Mouse (Mus musculus) 3T3-L1 (cell line): ENCODE results near the gene Zfhx3.

Experiments
- DNase-seq: peaks from one replicate; pipeline ENCODE4 v3.0.0-alpha.2; 2015; ENCODE audit warnings: low read depth, low spot score

The Zfhx3 gene

GRCm38 (mm10) chr8:108698101-108698660 is 755.7 kb downstream of the Zfhx3 start:
- no peak for DNase-seq

GRCm38 (mm10) chr8:108699011-108699410 is 756.6 kb downstream of the Zfhx3 start:
- no peak for DNase-seq

GRCm38 (mm10) chr8:108699454-108700345 is 757.3 kb downstream of the Zfhx3 start:
- no peak for DNase-seq

GRCm38 (mm10) chr8:108701381-108702175 is 759.1 kb downstream of the Zfhx3 start:
- no peak for DNase-seq

- no peak for DNase-seq
Measured at GRCm38 (mm10) chr8:108702201-108702600, 759.8 kb downstream of the Zfhx3 start.

- DNase-seq, result peak; percentile 25
Measured at GRCm38 (mm10) chr8:108705751-108706150, 763.3 kb downstream of the Zfhx3 start.

- DNase-seq, result peak; percentile 73
Measured at GRCm38 (mm10) chr8:108706491-108706847, 764.0 kb downstream of the Zfhx3 start.

GRCm38 (mm10) chr8:108706848-108707541 is 764.6 kb downstream of the Zfhx3 start:
- DNase-seq, result peak; percentile 45

- DNase-seq, result peak; percentile 71
Measured at GRCm38 (mm10) chr8:108707576-108708281, 765.3 kb downstream of the Zfhx3 start.

- DNase-seq, result peak; percentile 31
Measured at GRCm38 (mm10) chr8:108708833-108709387, 766.5 kb downstream of the Zfhx3 start.

GRCm38 (mm10) chr8:108709441-108709840 is 767.0 kb downstream of the Zfhx3 start:
- no peak for DNase-seq

GRCm38 (mm10) chr8:108709928-108710606 is 767.6 kb downstream of the Zfhx3 start:
- no peak for DNase-seq

GRCm38 (mm10) chr8:108710607-108711489 is 768.4 kb downstream of the Zfhx3 start:
- peak; percentile 56 for DNase-seq

- no peak for DNase-seq
Measured at GRCm38 (mm10) chr8:108711490-108711793, 769.0 kb downstream of the Zfhx3 start.

GRCm38 (mm10) chr8:108712001-108712411 is 769.6 kb downstream of the Zfhx3 start:
- DNase-seq, result no peak

GRCm38 (mm10) chr8:108712607-108713006 is 770.2 kb downstream of the Zfhx3 start:
- DNase-seq, result no peak

- DNase-seq, result no peak
Measured at GRCm38 (mm10) chr8:108713346-108714142, 771.1 kb downstream of the Zfhx3 start.

GRCm38 (mm10) chr8:108714143-108714635 is 771.7 kb downstream of the Zfhx3 start:
- DNase-seq, result peak; percentile 62
